In genomic region chr5:123394957-123395881, GRCm38 (mm10) we compare ENCODE assay signal across 8 mouse cellular contexts. TPM values are rescaled to one million over a fixed set of nuclear protein-coding genes. Genes with fewer than 3 reads are reported as not detected.
DNase-seq lines count a peak whose midpoint lies in the region; ATAC-seq lines count a peak whose summit lies in the region.

No protein-coding gene starts in this region.

- H3K4me1 ChIP-seq in kidney, embryonic 14.5 days (ENCODE audit: control insufficient read depth, insufficient read depth, low read length): peaks cover 45% of the 10 kb centered on the region
- peaks cover 12% of the 10 kb centered on the region for H3K4me1 ChIP-seq in forebrain, embryonic 11.5 days (replicated peaks; ENCODE audit: control insufficient read depth, insufficient read depth, low read length)
- H3K4me1 ChIP-seq in intestine, embryonic 15.5 days (replicated peaks): peaks cover 26% of the 10 kb centered on the region

- no peaks in the 10 kb centered on the region for H3K9me3 ChIP-seq in kidney, embryonic 14.5 days (ENCODE audit: control insufficient read depth, low read length)
- no peaks in the 10 kb centered on the region for H3K9me3 ChIP-seq in forebrain, embryonic 11.5 days (ENCODE audit: control insufficient read depth, low read length)
- H3K9me3 ChIP-seq in intestine, embryonic 15.5 days: no peaks in the 10 kb centered on the region

- intact Hi-C loops in left cerebral cortex, postnatal 25 days (cut with DNase I): loop anchor here (5.0 kb wide), 1 partner anchor 37 kb away; no protein-coding TSS in a partner anchor

- H3K36me3 ChIP-seq in kidney, embryonic 14.5 days (ENCODE audit: control insufficient read depth, insufficient read depth, low read length): no peaks in the 10 kb centered on the region
- H3K36me3 ChIP-seq in forebrain, embryonic 11.5 days (ENCODE audit: control insufficient read depth, insufficient read depth, low read length): no peaks in the 10 kb centered on the region
- H3K36me3 ChIP-seq in intestine, embryonic 15.5 days: no peaks in the 10 kb centered on the region

- under 1% methylated on average over 58 of the region's 65 CpGs for WGBS in kidney, embryonic 14.5 days
- WGBS in forebrain, embryonic 11.5 days: under 1% methylated on average over 62 of the region's 65 CpGs
- WGBS in intestine, embryonic 15.5 days: under 1% methylated on average over 65 of the region's 65 CpGs

- peak overlapping the region; percentile 65 for H3K27ac ChIP-seq in kidney, embryonic 14.5 days (ENCODE audit: low read depth, low read length)
- H3K27ac ChIP-seq in forebrain, embryonic 11.5 days (ENCODE audit: low read depth, low read length): no peak overlapping the region
- H3K27ac ChIP-seq in intestine, embryonic 15.5 days: peak overlapping the region; percentile 81

- no peaks in the 10 kb centered on the region for H3K27me3 ChIP-seq in kidney, embryonic 14.5 days (ENCODE audit: control insufficient read depth, insufficient read depth, low read length)
- no peaks in the 10 kb centered on the region for H3K27me3 ChIP-seq in forebrain, embryonic 11.5 days (ENCODE audit: control insufficient read depth, insufficient read depth, low read length)
- no peaks in the 10 kb centered on the region for H3K27me3 ChIP-seq in intestine, embryonic 15.5 days (replicated peaks)

- H3K4me2 ChIP-seq in kidney, embryonic 14.5 days (replicated peaks; ENCODE audit: low read depth, low read length): peak overlapping the region; percentile 60
- peak overlapping the region; percentile 96 for H3K4me2 ChIP-seq in forebrain, embryonic 11.5 days (ENCODE audit: low read depth, low read length, severe bottlenecking)
- peak overlapping the region; percentile 74 for H3K4me2 ChIP-seq in intestine, embryonic 15.5 days (replicated peaks)

- peak overlapping the region; percentile 72 for H3K4me3 ChIP-seq in kidney, embryonic 14.5 days (ENCODE audit: low read length)
- H3K4me3 ChIP-seq in forebrain, embryonic 11.5 days (ENCODE audit: low read depth, low read length): peak overlapping the region; percentile 90
- peak overlapping the region; percentile 99 for H3K4me3 ChIP-seq in intestine, embryonic 15.5 days (replicated peaks)

- DNase-seq in kidney, adult 11 months: no peak
- DNase-seq in Muller cell, postnatal 12 days (ENCODE audit: inconsistent ontology term): peak; percentile 37
- peak; percentile 66 for DNase-seq in forebrain, embryonic 11.5 days (ENCODE audit: low spot score)
- DNase-seq in thymus, adult 18-20 months: peak; percentile 24 to 53
- no peak for DNase-seq in left cerebral cortex, postnatal 25 days (ENCODE audit: low spot score in 2 of 2)

- peak overlapping the region; percentile 77 for H3K9ac ChIP-seq in kidney, embryonic 14.5 days (ENCODE audit: low read depth, low read length)
- H3K9ac ChIP-seq in forebrain, embryonic 11.5 days (ENCODE audit: low read length): peak overlapping the region; percentile 89
- peak overlapping the region; percentile 85 for H3K9ac ChIP-seq in intestine, embryonic 15.5 days

- peak; percentile 7; the same call in 1 of the 2 replicates for ATAC-seq in kidney, embryonic 14.5 days (ENCODE audit: low FRiP score, low TSS enrichment)
- ATAC-seq in forebrain, embryonic 11.5 days (replicated peaks; ENCODE audit: low FRiP score): peak; percentile 32
- peak; percentile 27 for ATAC-seq in intestine, embryonic 15.5 days
- ATAC-seq in megakaryocyte-erythroid progenitor cell, adult 5-6 weeks (replicated peaks; ENCODE audit: low FRiP score, low TSS enrichment, poor library complexity, severe bottlenecking): peak; percentile 19; the same call in 1 of the 2 replicates

RNA-seq across cellular contexts. Expression of gene Mlxip, which starts 0.6 kb away (rescaled TPM):
- 13.4 and 26.6 TPM in 2 replicates for polyA plus RNA-seq in kidney, embryonic 14.5 days (2014; fragmentation: Nextera tagmentation; extraction: Ambion mirVana)
- 22.3 and 22.7 TPM in 2 replicates for polyA plus RNA-seq in forebrain, embryonic 11.5 days (2014; fragmentation: Nextera tagmentation; extraction: Ambion mirVana)
- 19.2 and 22.4 TPM in 2 replicates for polyA plus RNA-seq in intestine, embryonic 15.5 days (2015; fragmentation: Nextera tagmentation; extraction: Ambion mirVana)
- 25.0 and 30.1 TPM in 2 replicates for total RNA-seq in megakaryocyte-erythroid progenitor cell, adult 5-6 weeks (2014; fragmentation: Nextera tagmentation)
- total RNA-seq in megakaryocyte-erythroid progenitor cell, adult 5-6 weeks (2017): 5.1 and 7.9 TPM in 2 replicates
- 10 to 100 TPM; 16.3 to 18.0 TPM for total RNA-seq in left cerebral cortex, postnatal 25 days (2021)

RNA-seq across cellular contexts. Expression of gene Bcl7a, which starts 51.6 kb away (rescaled TPM):
- 39.4 and 43.2 TPM in 2 replicates for polyA plus RNA-seq in kidney, embryonic 14.5 days (2014; fragmentation: Nextera tagmentation; extraction: Ambion mirVana)
- polyA plus RNA-seq in forebrain, embryonic 11.5 days (2014; fragmentation: Nextera tagmentation; extraction: Ambion mirVana): 57.1 and 61.7 TPM in 2 replicates
- 15.9 and 16.4 TPM in 2 replicates for polyA plus RNA-seq in intestine, embryonic 15.5 days (2015; fragmentation: Nextera tagmentation; extraction: Ambion mirVana)
- total RNA-seq in megakaryocyte-erythroid progenitor cell, adult 5-6 weeks (2014; fragmentation: Nextera tagmentation): 34.6 and 46.7 TPM in 2 replicates
- total RNA-seq in megakaryocyte-erythroid progenitor cell, adult 5-6 weeks (2017): 18.7 and 26.4 TPM in 2 replicates
- 10 to 100 TPM; 67.8 to 70.0 TPM for total RNA-seq in left cerebral cortex, postnatal 25 days (2021)

Comparison
In these comparisons a context has a peak if more than half of its experiments do, and no peak if none do; other contexts are left out.
1. DNase-seq: peak in Muller cell, postnatal 12 days (single experiment), forebrain, embryonic 11.5 days (single experiment) and thymus, adult 18-20 months (2 of 2); none in kidney, adult 11 months (single experiment) and left cerebral cortex, postnatal 25 days (0 of 2).
2. Peak in every context shown above with its lines, with median percentiles within 50 percentile points of each other: ATAC-seq, H3K4me2 ChIP-seq, H3K4me3 ChIP-seq and H3K9ac ChIP-seq.